8 mouse cellular contexts compared by ENCODE assay signal in genomic region chr3:21557963-21558441, GRCm38 (mm10).
DNase-seq lines count a peak whose midpoint lies in the region; ATAC-seq lines count a peak whose summit lies in the region.

No protein-coding gene starts in this region.

- intact Hi-C loops in left cerebral cortex, postnatal 25 days (cut with DNase I) = no loop called here

- peak overlapping the region; percentile 24; the same call in 1 of the 2 replicates for H3K27ac ChIP-seq in embryonic facial prominence, embryonic 13.5 days
- no peak overlapping the region for H3K27ac ChIP-seq in embryonic facial prominence, embryonic 10.5 days (replicated peaks)

- H3K4me1 ChIP-seq in embryonic facial prominence, embryonic 13.5 days = peaks cover 14% of the 10 kb centered on the region
- peaks cover 8% of the 10 kb centered on the region; the same call in 1 of the 2 replicates for H3K4me1 ChIP-seq in embryonic facial prominence, embryonic 10.5 days

- H3K27me3 ChIP-seq in embryonic facial prominence, embryonic 13.5 days = no peaks in the 10 kb centered on the region
- no peaks in the 10 kb centered on the region for H3K27me3 ChIP-seq in embryonic facial prominence, embryonic 10.5 days (replicated peaks; ENCODE audit: low read depth, poor library complexity, severe bottlenecking)

- no peaks in the 10 kb centered on the region for H3K9me3 ChIP-seq in embryonic facial prominence, embryonic 13.5 days
- H3K9me3 ChIP-seq in embryonic facial prominence, embryonic 10.5 days = no peaks in the 10 kb centered on the region

- no peak overlapping the region for H3K4me3 ChIP-seq in embryonic facial prominence, embryonic 13.5 days
- no peak overlapping the region for H3K4me3 ChIP-seq in embryonic facial prominence, embryonic 10.5 days

- no peaks in the 10 kb centered on the region for H3K36me3 ChIP-seq in embryonic facial prominence, embryonic 13.5 days
- no peaks in the 10 kb centered on the region for H3K36me3 ChIP-seq in embryonic facial prominence, embryonic 10.5 days (replicated peaks)

- H3K9ac ChIP-seq in embryonic facial prominence, embryonic 13.5 days = no peak overlapping the region

- 43% methylated on average over 12 of the region's 12 CpGs for WGBS in embryonic facial prominence, embryonic 13.5 days
- 92% methylated on average over 12 of the region's 12 CpGs for WGBS in embryonic facial prominence, embryonic 10.5 days

- DNase-seq in embryonic facial prominence, embryonic 10.5 days (ENCODE audit: low spot score) = no peak
- peak; percentile 24 for DNase-seq in testis, postnatal 14 days (ENCODE audit: low spot score)
- no peak for DNase-seq in testis, postnatal 10 days (ENCODE audit: low spot score)
- DNase-seq in kidney, adult 9 months = peak; percentile 85
- peak; percentile 50 to 88 for DNase-seq in left cerebral cortex, postnatal 25 days (ENCODE audit: low spot score in 2 of 2)
- DNase-seq in urinary bladder, postnatal 10 days (ENCODE audit: low spot score) = no peak

- no peak for ATAC-seq in embryonic facial prominence, embryonic 13.5 days (ENCODE audit: insufficient number of reproducible peaks, insufficient read depth, low FRiP score, low TSS enrichment, low read depth)
- no peak for ATAC-seq in megakaryocyte progenitor cell, adult 5-6 weeks (replicated peaks; ENCODE audit: poor library complexity)

- H3K4me2 ChIP-seq in embryonic facial prominence, embryonic 13.5 days = no peak overlapping the region

Comparison
In these comparisons a context has a peak if more than half of its experiments do, and no peak if none do; other contexts are left out.
1. DNase-seq: peak in testis, postnatal 14 days (single experiment), kidney, adult 9 months (single experiment) and left cerebral cortex, postnatal 25 days (2 of 2); none in embryonic facial prominence, embryonic 10.5 days (single experiment), testis, postnatal 10 days (single experiment) and urinary bladder, postnatal 10 days (single experiment).